Mouse (Mus musculus) spleen, adult 2 months (tissue): ENCODE results near the gene Pde9a. TPM values are rescaled to one million over a fixed set of nuclear protein-coding genes. Genes with fewer than 3 reads are reported as not detected.
"Not testable (repeated sequence)": the region's sequence is repeated elsewhere in the genome, so short reads cannot be mapped to it uniquely, and the experiment has no call there.

ENCODE experiments used
- DNase-seq, 2 experiments: peaks; one replicate each; pipeline versions ENCODE4 v3.0.0 to v3.0.0-alpha.2; 2012 to 2021; ENCODE audit warnings: low spot score in 2 of 2, low read depth in 1 of 2
- H3K27ac ChIP-seq: fragments of 200-500 bp; 2 replicates; pipeline ENCODE4 v1.5.1; 2012; ENCODE audit warnings: low read length, inconsistent platforms; ENCODE audit not compliant: insufficient read depth
- H3K27me3 ChIP-seq: fragments of 200-500 bp; 2 replicates; pipeline ENCODE4 v1.6.1; 2012; ENCODE audit warnings: mild to moderate bottlenecking, moderate library complexity, low read length, inconsistent platforms; ENCODE audit not compliant: control insufficient read depth, insufficient read depth
- H3K36me3 ChIP-seq: fragments of 200-500 bp; 2 replicates; pipeline ENCODE4 v1.6.1; 2012; ENCODE audit warnings: mild to moderate bottlenecking, low read length, inconsistent platforms; ENCODE audit not compliant: control insufficient read depth, insufficient read depth
- H3K4me1 ChIP-seq: fragments of 200-500 bp; 2 replicates; pipeline ENCODE4 v1.6.1; 2011; ENCODE audit warnings: inconsistent platforms; ENCODE audit not compliant: control insufficient read depth, insufficient read depth, insufficient read length
- H3K4me3 ChIP-seq: fragments of 200-500 bp; 2 replicates; pipeline ENCODE4 v1.5.1; 2011; ENCODE audit warnings: mild to moderate bottlenecking, inconsistent platforms; ENCODE audit not compliant: insufficient read depth, insufficient read length; ENCODE audit errors: extremely low read depth
- CTCF ChIP-seq: fragments of 200-500 bp; IDR thresholded peaks from 2 replicates; pipeline ENCODE4 v1.5.1; 2011; ENCODE audit warnings: mild to moderate bottlenecking, inconsistent platforms; ENCODE audit not compliant: insufficient read depth, insufficient read length, insufficient replicate concordance; ENCODE audit errors: extremely low read depth
- POLR2A ChIP-seq: fragments of 200-500 bp; IDR thresholded peaks from 2 replicates; pipeline ENCODE4 v1.6.1; 2011; ENCODE audit warnings: low read depth, low read length, inconsistent platforms
- WGBS: fragments of 180-500 bp; shearing (Covaris S2); methylation state at CpG from one replicate; pipeline ENCODE4 v1.1.7; 2018; 5-methylcytosine and 5-hydroxymethylcytosine counted together
- polyA plus RNA-seq: library from polyadenylated mRNA; depleted of rRNA; stranded (reverse); fragments of >200 nt; gene quantifications from 2 replicates; pipeline ENCODE4 v1.2.3, GENCODE M21; 2012

The Pde9a gene
- polyA plus RNA-seq, 1 experiment: 1.3 TPM

DNA sequence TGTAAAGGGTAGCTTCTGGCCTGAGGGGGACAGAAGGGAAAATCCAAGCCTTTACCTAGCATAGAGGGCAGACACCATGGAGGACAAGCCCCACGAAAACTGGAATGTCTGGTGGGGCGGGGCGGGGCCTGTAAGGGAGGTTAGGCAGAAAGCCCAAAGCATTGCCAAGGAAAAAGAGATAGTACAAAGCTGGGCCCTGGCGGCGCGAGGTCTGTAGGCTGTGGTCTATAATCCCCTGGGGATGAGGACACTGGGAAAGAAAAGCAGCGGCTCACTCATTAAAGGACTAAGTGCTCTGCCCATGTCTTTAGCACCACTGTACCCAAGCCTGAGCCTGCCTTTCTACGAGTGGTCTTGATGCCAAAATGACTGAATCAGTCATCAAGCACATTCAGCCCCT, 34.0 kb upstream of the Pde9a start:
- TF ChIP-seq CTCF (no peak), POLR2A (no peak)
- Histone ChIP-seq H3K27ac (no peak overlapping the region), H3K4me3 (no peak overlapping the region), H3K4me1 (no peaks in the 10 kb centered on the region), H3K27me3 (no peaks in the 10 kb centered on the region), H3K36me3 (peaks cover 19% of the 10 kb centered on the region)
- 80% methylated on average over 8 of the region's 8 CpGs for WGBS
- no peak for DNase-seq

DNA sequence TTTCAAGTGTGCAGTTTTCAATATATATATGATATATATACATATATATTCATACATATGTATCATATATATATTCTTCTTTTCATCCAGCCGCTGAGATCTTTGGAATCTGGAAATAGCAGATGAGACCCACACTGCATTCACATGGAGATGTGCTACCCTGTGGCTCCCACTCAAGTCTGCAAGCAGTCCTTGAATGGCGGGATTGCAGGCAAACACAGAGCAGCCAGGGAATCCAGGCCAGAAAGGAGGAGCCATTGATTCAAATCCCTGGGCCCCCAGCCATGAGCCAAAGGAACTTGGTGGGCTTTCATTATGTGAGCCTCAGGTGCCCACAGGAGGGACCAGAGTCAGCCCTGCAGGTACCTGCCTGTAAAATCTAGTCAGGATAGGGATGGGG, 32.8 kb upstream of the Pde9a start:
- no peak overlapping the region for H3K4me3 ChIP-seq
- H3K27ac ChIP-seq: no peak overlapping the region
- H3K4me1 ChIP-seq: no peaks in the 10 kb centered on the region
- TF ChIP-seq CTCF (no peak), POLR2A (no peak)
- WGBS: 96% methylated on average over 2 of the region's 2 CpGs
- peaks cover 14% of the 10 kb centered on the region for H3K36me3 ChIP-seq
- no peaks in the 10 kb centered on the region for H3K27me3 ChIP-seq
- DNase-seq: no peak

DNA sequence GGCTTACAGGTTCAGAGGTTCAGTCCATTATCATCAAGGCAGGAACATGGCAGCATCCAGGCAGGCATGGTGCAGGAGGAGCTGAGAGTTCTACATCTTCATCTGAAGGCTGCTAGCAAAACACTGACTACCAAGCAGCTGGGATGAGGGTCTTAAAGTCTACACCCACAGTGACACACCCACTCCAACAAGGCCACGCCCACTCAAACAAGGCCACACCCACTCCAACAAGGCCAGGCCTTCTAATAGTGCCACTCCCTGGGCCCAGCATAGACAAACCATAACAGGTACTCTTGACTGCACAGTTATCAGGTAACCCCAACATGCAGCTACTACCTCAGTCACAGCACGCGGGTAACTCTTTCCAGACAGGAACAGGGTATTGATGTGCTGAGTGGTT, 31.3 kb upstream of the Pde9a start:
- WGBS: 81% methylated on average over 3 of the region's 3 CpGs
- H3K27ac ChIP-seq, DNase-seq, H3K4me1 ChIP-seq, H3K36me3 ChIP-seq, H3K27me3 ChIP-seq, H3K4me3 ChIP-seq: not testable (repeated sequence)

DNA sequence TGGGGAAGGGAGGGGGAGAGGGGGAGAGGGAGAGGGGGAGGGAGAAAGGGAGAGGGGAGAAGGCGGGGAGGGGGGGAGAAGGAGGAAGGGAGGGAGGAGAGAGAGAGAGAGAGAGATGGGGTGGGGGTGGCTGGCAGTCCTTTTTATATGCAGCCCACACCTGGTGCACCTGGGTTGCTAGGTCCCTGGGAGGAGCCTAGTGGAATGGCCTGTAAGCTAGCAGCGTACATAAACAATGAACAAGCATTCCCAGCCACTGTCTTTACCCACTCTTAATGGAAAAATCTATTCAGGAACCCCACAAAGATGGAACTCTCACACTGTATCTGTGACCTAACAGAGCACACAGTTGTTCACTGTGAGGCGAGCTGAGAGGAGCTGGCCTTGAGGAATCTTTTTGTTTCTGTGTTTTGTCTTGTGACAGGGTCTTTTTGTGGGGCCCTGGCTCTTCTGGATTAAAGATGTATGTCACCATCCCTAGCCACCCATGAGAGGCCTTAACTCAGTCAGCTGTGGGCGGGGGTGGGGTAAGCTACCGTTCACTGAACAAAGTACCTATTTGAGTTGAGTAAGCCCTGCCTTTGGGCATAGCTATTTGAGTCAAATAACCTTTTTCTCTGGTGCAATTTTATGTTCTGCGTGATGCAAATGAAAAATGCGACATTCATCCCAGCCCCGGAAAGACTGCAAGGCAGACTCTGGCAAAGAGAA, 30.1 kb upstream of the Pde9a start:
- WGBS: 78% methylated on average over 7 of the region's 8 CpGs
- DNase-seq: no peak
- TF ChIP-seq CTCF (no peak), POLR2A (no peak)

DNA sequence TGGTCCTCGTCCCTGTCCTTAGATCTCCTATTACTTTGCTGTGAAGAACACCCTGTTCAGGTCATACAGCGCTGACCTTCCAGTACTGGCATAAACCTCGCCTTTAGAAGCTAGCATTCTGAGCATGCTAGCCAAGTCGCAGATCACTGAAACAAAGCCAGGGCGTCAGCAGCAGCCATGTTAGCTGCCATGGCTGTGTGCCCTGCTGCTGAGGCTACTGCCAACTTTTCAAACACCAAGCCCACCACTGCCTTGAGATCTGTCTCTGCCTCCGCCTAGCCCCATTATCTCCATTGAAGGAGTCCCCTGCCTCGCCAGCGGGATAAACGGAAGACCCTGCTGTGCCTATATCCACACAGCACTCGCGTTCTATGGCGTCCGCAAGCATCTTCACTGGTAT, 25.4 kb upstream of the Pde9a start:
- DNase-seq: no peak
- WGBS: 89% methylated on average over 13 of the region's 13 CpGs
- no peak overlapping the region for H3K4me3 ChIP-seq
- H3K4me1 ChIP-seq: no peaks in the 10 kb centered on the region
- no peak for TF ChIP-seq POLR2A
- no peak for TF ChIP-seq CTCF
- H3K27ac ChIP-seq: no peak overlapping the region
- H3K36me3 ChIP-seq: no peaks in the 10 kb centered on the region
- H3K27me3 ChIP-seq: no peaks in the 10 kb centered on the region

More for the DNA sequence above, 30.1 kb upstream of the Pde9a start:
- no peak overlapping the region for H3K4me3 ChIP-seq
- H3K27ac ChIP-seq: no peak overlapping the region
- H3K36me3 ChIP-seq: no peaks in the 10 kb centered on the region
- H3K27me3 ChIP-seq: no peaks in the 10 kb centered on the region
- no peaks in the 10 kb centered on the region for H3K4me1 ChIP-seq

DNA sequence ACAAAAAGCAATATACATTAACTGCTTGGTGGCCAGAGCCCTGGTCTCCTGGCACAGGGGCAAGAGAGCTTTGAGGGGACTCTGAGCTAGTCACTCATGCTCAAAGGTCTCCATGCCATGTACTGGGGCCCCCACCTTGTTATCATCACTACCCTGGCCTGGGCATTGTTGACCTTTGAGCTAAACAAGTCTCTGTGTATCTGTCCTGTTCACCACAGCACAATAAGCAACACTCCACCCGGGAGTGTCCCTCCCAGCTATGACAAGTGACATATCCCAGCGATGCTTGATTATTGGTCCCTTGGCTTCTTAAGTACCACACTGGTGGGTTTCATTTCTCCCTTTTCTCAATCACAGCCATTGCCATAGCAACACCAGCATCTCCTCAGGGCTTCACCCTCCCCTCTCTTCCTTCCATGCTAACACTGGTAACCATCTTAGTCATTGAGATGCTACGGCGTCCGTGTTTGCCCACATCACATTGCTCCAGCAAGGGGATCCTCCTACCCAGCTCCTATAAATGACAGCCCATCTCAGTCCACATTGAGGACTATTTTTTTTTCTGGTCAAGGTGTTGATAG, 20.3 kb upstream of the Pde9a start:
- no peaks in the 10 kb centered on the region for H3K36me3 ChIP-seq
- TF ChIP-seq CTCF: no peak
- no peak for TF ChIP-seq POLR2A
- H3K4me3 ChIP-seq: no peak overlapping the region
- no peak for DNase-seq
- H3K27me3 ChIP-seq: no peaks in the 10 kb centered on the region
- H3K4me1 ChIP-seq: no peaks in the 10 kb centered on the region
- H3K27ac ChIP-seq: no peak overlapping the region
- 84% methylated on average over 5 of the region's 5 CpGs for WGBS

DNA sequence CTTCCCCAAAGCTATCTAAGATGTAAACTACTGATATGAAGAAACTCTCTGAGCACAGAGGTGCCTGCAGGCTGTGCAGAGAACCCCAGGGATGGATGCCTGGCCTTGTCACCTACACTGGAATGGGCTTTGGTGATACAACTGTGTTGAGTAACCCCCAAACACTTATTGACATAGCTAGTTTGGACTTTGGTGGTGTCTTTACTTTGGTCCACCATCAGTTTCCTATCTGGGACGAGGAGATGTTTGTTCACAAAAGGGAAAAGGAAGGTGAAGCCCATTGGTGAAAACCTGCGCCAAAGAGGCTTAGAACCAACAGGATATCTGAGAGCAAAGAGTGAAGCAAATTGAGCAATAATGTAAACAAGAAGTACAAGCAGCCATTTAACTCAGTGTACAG, 15.8 kb upstream of the Pde9a start:
- Histone ChIP-seq H3K27ac (no peak overlapping the region), H3K27me3 (no peaks in the 10 kb centered on the region), H3K4me1 (no peaks in the 10 kb centered on the region), H3K4me3 (no peak overlapping the region), H3K36me3 (no peaks in the 10 kb centered on the region)
- no peak for TF ChIP-seq CTCF
- TF ChIP-seq POLR2A: no peak
- DNase-seq: no peak
- 78% methylated on average over 2 of the region's 2 CpGs for WGBS
